Mouse (Mus musculus) cerebellum, adult 2 months (tissue): Measurements from ENCODE around the gene Dnah9. TPM values are rescaled to one million over a fixed set of nuclear protein-coding genes. Genes with fewer than 3 reads are reported as not detected.

Source experiments
- DNase-seq, 2 experiments: peaks; one replicate each; pipeline ENCODE4 v3.0.0; 2021
- H3K27ac ChIP-seq: fragments of 200-500 bp; 2 replicates; pipeline ENCODE4 v1.5.1; 2012; ENCODE audit warnings: low read length, control low read depth, inconsistent platforms; ENCODE audit not compliant: insufficient read depth
- H3K27me3 ChIP-seq: fragments of 200-500 bp; 2 replicates; pipeline ENCODE4 v1.6.1; 2012; ENCODE audit warnings: inconsistent platforms, mild to moderate bottlenecking, low read length, moderate library complexity; ENCODE audit not compliant: control insufficient read depth, insufficient read depth
- H3K4me1 ChIP-seq: fragments of 200-500 bp; 2 replicates; pipeline ENCODE4 v1.6.1; 2011; ENCODE audit warnings: low read length; ENCODE audit not compliant: control insufficient read depth, insufficient read depth
- H3K4me3 ChIP-seq: fragments of 200-500 bp; replicated peaks from 2 replicates; pipeline ENCODE3; 2011; ENCODE audit warnings: mild to moderate bottlenecking, low read depth, low read length, control low read depth; ENCODE audit not compliant: insufficient read depth
- CTCF ChIP-seq: fragments of 200-500 bp; IDR thresholded peaks from 2 replicates; pipeline ENCODE4 v1.5.1; 2011; ENCODE audit warnings: low read depth, mild to moderate bottlenecking, control low read depth, low read length, moderate library complexity, borderline replicate concordance; ENCODE audit not compliant: insufficient read depth
- POLR2A ChIP-seq: fragments of 200-500 bp; IDR thresholded peaks from 2 replicates; pipeline ENCODE4 v1.6.1; 2011; ENCODE audit warnings: low read length, control low read depth, borderline replicate concordance; ENCODE audit not compliant: insufficient read depth
- WGBS: fragments of 180-500 bp; shearing (Covaris S2); methylation state at CpG from one replicate; pipeline ENCODE4 v1.1.7; 2018; 5-methylcytosine and 5-hydroxymethylcytosine counted together
- polyA plus RNA-seq: library from polyadenylated mRNA; depleted of rRNA; stranded (reverse); fragments of >200 nt; gene quantifications from 2 replicates; pipeline ENCODE4 v1.2.3, GENCODE M21; 2012

Gene Dnah9
- polyA plus RNA-seq, 1 experiment = 1.0 TPM

GRCm38 (mm10) chr11:65918480-65919236, 249.7 kb downstream of the Dnah9 start:
- Histone ChIP-seq H3K4me3 (no peak overlapping the region), H3K27me3 (no peaks in the 10 kb centered on the region), H3K27ac (no peak overlapping the region), H3K4me1 (no peaks in the 10 kb centered on the region)
- DNase-seq = no peak
- TF ChIP-seq POLR2A = no peak
- no peak for TF ChIP-seq CTCF
- 75% methylated on average over 10 of the region's 10 CpGs for WGBS

- H3K27me3 ChIP-seq = no peaks in the 10 kb centered on the region
- H3K4me1 ChIP-seq = no peaks in the 10 kb centered on the region
- no peak overlapping the region for H3K4me3 ChIP-seq
- H3K27ac ChIP-seq = no peak overlapping the region
- DNase-seq = no peak
- TF ChIP-seq CTCF (no peak), POLR2A (no peak)
- 78% methylated on average over 4 of the region's 4 CpGs for WGBS
Measured at GRCm38 (mm10) chr11:65909195-65909594, 259.2 kb downstream of the Dnah9 start.

DNA sequence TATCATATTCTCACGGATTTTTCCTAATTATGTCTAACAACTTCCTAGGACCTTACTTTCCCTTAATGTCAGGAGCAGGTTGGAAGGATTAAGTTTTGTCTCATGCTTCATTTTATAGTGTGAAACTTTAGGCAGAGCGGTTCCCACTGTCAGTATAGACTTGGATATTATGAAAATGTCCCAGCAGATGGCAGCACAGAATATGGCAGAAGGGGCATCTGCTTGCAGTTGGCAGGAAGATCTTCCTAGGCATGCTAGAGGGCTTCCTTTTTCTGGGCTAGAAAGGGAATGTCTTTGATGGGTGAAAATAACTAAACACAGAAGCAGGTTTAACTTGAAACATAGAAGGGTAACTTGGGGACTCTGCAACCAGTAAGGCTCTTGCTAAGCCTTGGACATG, 262.9 kb downstream of the Dnah9 start:
- H3K27ac ChIP-seq = no peak overlapping the region
- no peak for TF ChIP-seq POLR2A
- 0 out of 2 replicates have a peak, but pooled peaks have one; percentile 8 for TF ChIP-seq CTCF
- no peaks in the 10 kb centered on the region for H3K4me1 ChIP-seq
- H3K27me3 ChIP-seq = no peaks in the 10 kb centered on the region
- DNase-seq = peak in 1 of 2 experiments; percentile 3
- 54% methylated on average over 2 of the region's 2 CpGs for WGBS
- H3K4me3 ChIP-seq = no peak overlapping the region

DNA sequence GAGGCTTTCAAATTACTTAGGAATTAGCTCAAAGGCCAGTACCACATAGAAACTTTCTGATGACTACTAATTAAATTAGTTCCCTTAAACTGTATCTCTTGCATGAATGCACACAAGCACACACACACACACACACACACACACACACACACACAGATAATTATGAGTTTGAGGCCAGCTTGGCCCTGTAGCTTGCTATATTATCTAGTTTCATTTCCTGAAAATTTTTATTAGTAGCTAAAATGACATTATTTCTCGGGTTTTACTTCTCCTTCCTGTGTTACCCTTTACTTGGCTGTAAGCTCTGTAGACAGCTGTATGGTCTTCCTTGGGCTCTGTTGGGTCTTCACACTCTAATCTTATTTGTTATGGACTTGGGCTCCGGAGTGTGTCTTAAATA, 264.4 kb downstream of the Dnah9 start:
- Histone ChIP-seq H3K4me1 (no peaks in the 10 kb centered on the region), H3K27me3 (no peaks in the 10 kb centered on the region), H3K4me3 (no peak overlapping the region), H3K27ac (no peak overlapping the region)
- 65% methylated on average over 2 of the region's 2 CpGs for WGBS
- DNase-seq = no peak
- TF ChIP-seq POLR2A = no peak
- TF ChIP-seq CTCF = no peak

DNA sequence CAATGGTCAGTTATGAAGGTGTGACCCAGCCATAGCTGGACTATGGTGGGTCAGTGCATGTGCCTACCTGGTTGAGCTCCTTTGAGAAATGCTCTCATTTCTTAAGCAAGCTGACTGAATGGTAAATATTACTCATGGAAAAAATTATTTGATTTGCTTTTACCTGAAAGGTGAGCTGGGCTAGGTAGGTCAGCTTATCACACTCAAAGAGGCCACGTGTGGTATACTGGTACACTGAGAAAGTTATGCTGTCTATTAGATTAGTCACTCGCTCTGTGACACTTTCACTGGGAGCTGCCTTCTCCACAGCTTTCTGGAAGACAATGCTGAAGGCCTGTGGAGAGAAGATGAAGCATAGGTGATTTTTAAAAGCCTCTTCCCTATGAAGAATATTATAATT, 286.9 kb downstream of the Dnah9 start:
- no peak for TF ChIP-seq POLR2A
- no peak for TF ChIP-seq CTCF
- DNase-seq = no peak
- 90% methylated on average over 2 of the region's 2 CpGs for whole genome bisulfite sequencing

GRCm38 (mm10) chr11:65877146-65877775, 291.1 kb downstream of the Dnah9 start:
- TF ChIP-seq CTCF (no peak), POLR2A (no peak)

More for the DNA sequence above, 286.9 kb downstream of the Dnah9 start:
- no peaks in the 10 kb centered on the region for H3K27me3 ChIP-seq
- H3K4me3 ChIP-seq = no peak overlapping the region
- H3K4me1 ChIP-seq = no peaks in the 10 kb centered on the region
- H3K27ac ChIP-seq = no peak overlapping the region

GRCm38 (mm10) chr11:65861476-65861875, 306.9 kb downstream of the Dnah9 start:
- no peak for TF ChIP-seq POLR2A
- TF ChIP-seq CTCF = no peak
- H3K27ac ChIP-seq = no peak overlapping the region
- WGBS = 61% methylated on average over 4 of the region's 4 CpGs
- DNase-seq = no peak
- H3K4me1 ChIP-seq = no peaks in the 10 kb centered on the region
- no peak overlapping the region for H3K4me3 ChIP-seq
- H3K27me3 ChIP-seq = no peaks in the 10 kb centered on the region

More at GRCm38 (mm10) chr11:65877146-65877775, 291.1 kb downstream of the Dnah9 start:
- Histone ChIP-seq H3K4me3 (no peak overlapping the region), H3K4me1 (no peaks in the 10 kb centered on the region), H3K27ac (no peak overlapping the region), H3K27me3 (no peaks in the 10 kb centered on the region)
- no peak for DNase-seq
- WGBS = 60% methylated on average over 1 of the region's 1 CpGs

- 10% methylated on average over 1 of the region's 1 CpGs for WGBS
- no peak overlapping the region for H3K27ac ChIP-seq
- DNase-seq = no peak
Measured at GRCm38 (mm10) chr11:65852066-65852465, 316.3 kb downstream of the Dnah9 start.

More at GRCm38 (mm10) chr11:65852066-65852465, 316.3 kb downstream of the Dnah9 start:
- no peak for TF ChIP-seq POLR2A
- no peak; the same call in 1 of the 2 replicates for TF ChIP-seq CTCF
- Histone ChIP-seq H3K4me1 (no peaks in the 10 kb centered on the region), H3K4me3 (no peak overlapping the region), H3K27me3 (no peaks in the 10 kb centered on the region; the same call in 1 of the 2 replicates)
